26 mouse cellular contexts compared by ENCODE assay signal in genomic region chr9:72915728-72916127, GRCm38 (mm10). TPM values are rescaled to one million over a fixed set of nuclear protein-coding genes. Genes with fewer than 3 reads are reported as not detected.
DNase-seq lines count a peak whose midpoint lies in the region; ATAC-seq and TF ChIP-seq lines count a peak whose summit lies in the region.
"Had no signal": no experiment of that assay in that cellular context is flagged by ENCODE, and none has a peak within 500 bp of the region (broad histone marks: within the 10 kb centered on the region; RNA-seq: fewer than 3 reads in every experiment).

No protein-coding gene starts in this region.

- dilution Hi-C loops in CH12.LX (cut with MboI; ENCODE audit: extremely low pct_ligation_motif_present, extremely low pct_unique_long_range_greater_than_20kb, low sequenced_read_pairs), result no loop called here

- H3K4me1 ChIP-seq in lung, postnatal 0 days (ENCODE audit: insufficient read depth, low read depth, low read length), result no peaks in the 10 kb centered on the region
- H3K4me1 ChIP-seq in lung, adult 2 months (ENCODE audit: control insufficient read depth, insufficient read depth, low read length), result no peaks in the 10 kb centered on the region
- no peaks in the 10 kb centered on the region for H3K4me1 ChIP-seq in CH12.LX (ENCODE audit: control insufficient read depth in 1 of 2, insufficient read depth in 2 of 2)
- H3K4me1 ChIP-seq: embryonic facial prominence, embryonic 12.5 days; forebrain, embryonic 15.5 days; hindbrain, embryonic 12.5 days had no signal

- no peak for ATAC-seq in lung, postnatal 0 days
- peak; percentile 67 for ATAC-seq in granulocyte monocyte progenitor cell, adult 5-6 weeks (replicated peaks; ENCODE audit: poor library complexity, severe bottlenecking)
- ATAC-seq: CD4-positive, CD25-positive, alpha-beta regulatory T cell, adult 4 months; forebrain, embryonic 15.5 days; hindbrain, postnatal 0 days; Patski had no signal

- no peak overlapping the region for H3K4me3 ChIP-seq in lung, postnatal 0 days (ENCODE audit: low read depth, low read length)
- no peak overlapping the region for H3K4me3 ChIP-seq in lung, adult 2 months (replicated peaks; ENCODE audit: extremely low read depth, low read depth, low read length)
- no peak overlapping the region for H3K4me3 ChIP-seq in CH12.LX (replicated peaks in 1 of 3; ENCODE audit: low read depth in 2 of 3, low read length in 2 of 3, poor library complexity in 1 of 3)
- H3K4me3 ChIP-seq: embryonic facial prominence, embryonic 12.5 days; forebrain, embryonic 15.5 days; heart, embryonic 13.5 days; hindbrain, embryonic 12.5 days had no signal

- no peak overlapping the region for H3K27ac ChIP-seq in lung, postnatal 0 days (ENCODE audit: low read length)
- H3K27ac ChIP-seq in CH12.LX (ENCODE audit: insufficient read depth, low read depth), result no peak overlapping the region
- H3K27ac ChIP-seq: embryonic facial prominence, embryonic 12.5 days; forebrain, embryonic 15.5 days; heart, embryonic 13.5 days; hindbrain, embryonic 12.5 days; hindbrain, postnatal 0 days had no signal

- H3K79me2 ChIP-seq in CH12.LX (replicated peaks; ENCODE audit: control insufficient read depth, extremely low read depth, insufficient read depth, poor library complexity, severe bottlenecking), result no peaks in the 10 kb centered on the region

- DNase-seq in lung, postnatal 0 days (ENCODE audit: low spot score), result no peak
- DNase-seq in lung, adult 2 months, result no peak
- DNase-seq in A20 (ENCODE audit: low read depth, low spot score), result peak; percentile 16
- DNase-seq in CH12.LX (ENCODE audit: extremely low read depth), result no peak
- no peak for DNase-seq in natural killer cell, adult 2 months (ENCODE audit: low spot score in 2 of 2)
- no peak for DNase-seq in layer of hippocampus, postnatal 36 days
- DNase-seq: adrenal gland, adult 2 months; adrenal gland, postnatal 25 days; B cell, adult 2 months; cerebellum, adult 2 months; cerebellum, postnatal 10 days; gastrocnemius, postnatal 10 days; heart, postnatal 36 days had no signal

- no peak for TF ChIP-seq POLR2A in lung, adult 2 months (IDR thresholded peaks at IDR 0.05; ENCODE audit: borderline replicate concordance, extremely low read depth, low read depth, low read length)
- no peak for TF ChIP-seq POLR2A in CH12.LX (IDR thresholded peaks at IDR 0.05; ENCODE audit: low read depth, low read length)

- H3K4me2 ChIP-seq in lung, postnatal 0 days (replicated peaks; ENCODE audit: low read depth, low read length), result no peak overlapping the region
- peak overlapping the region; percentile 13; the same call in 1 of the 2 replicates for H3K4me2 ChIP-seq in CH12.LX (ENCODE audit: insufficient read depth, low read depth, poor library complexity, severe bottlenecking)
- H3K4me2 ChIP-seq: embryonic facial prominence, embryonic 12.5 days; forebrain, embryonic 15.5 days; heart, embryonic 13.5 days; hindbrain, embryonic 12.5 days had no signal

- TF ChIP-seq EP300 in lung, postnatal 0 days (IDR thresholded peaks at IDR 0.05), result no peak
- TF ChIP-seq EP300 in CH12.LX (IDR thresholded peaks at IDR 0.05; ENCODE audit: low read length), result no peak

- H3K27me3 ChIP-seq in lung, postnatal 0 days (replicated peaks; ENCODE audit: insufficient read depth, low read length), result no peaks in the 10 kb centered on the region
- no peaks in the 10 kb centered on the region for H3K27me3 ChIP-seq in CH12.LX (replicated peaks)
- H3K27me3 ChIP-seq: embryonic facial prominence, embryonic 12.5 days; forebrain, embryonic 15.5 days; heart, embryonic 13.5 days; hindbrain, embryonic 12.5 days; Patski had no signal

- H3K9me3 ChIP-seq in lung, postnatal 0 days (ENCODE audit: low read length), result no peaks in the 10 kb centered on the region
- no peaks in the 10 kb centered on the region for H3K9me3 ChIP-seq in CH12.LX (replicated peaks; ENCODE audit: low read length)
- H3K9me3 ChIP-seq: embryonic facial prominence, embryonic 12.5 days; forebrain, embryonic 15.5 days; heart, embryonic 13.5 days; hindbrain, embryonic 12.5 days had no signal

- WGBS in lung, postnatal 0 days, result 46% methylated on average over 7 of the region's 7 CpGs
- WGBS in lung, adult 2 months, result 51% methylated on average over 7 of the region's 7 CpGs

- in situ Hi-C loops in CH12.LX (cut with MboI; ENCODE audit: low pct_ligation_motif_present, low pct_unique_long_range_greater_than_20kb, low sequenced_read_pairs), result no loop called here

- H3K36me3 ChIP-seq in lung, postnatal 0 days (ENCODE audit: insufficient read depth, low read length), result no peaks in the 10 kb centered on the region
- H3K36me3 ChIP-seq in CH12.LX (replicated peaks in 1 of 2; ENCODE audit: control insufficient read depth in 1 of 2, insufficient read depth in 1 of 2, low read length in 1 of 2), result no peaks in the 10 kb centered on the region
- H3K36me3 ChIP-seq: embryonic facial prominence, embryonic 12.5 days; forebrain, embryonic 15.5 days; hindbrain, embryonic 12.5 days had no signal

- no peak for TF ChIP-seq RAD21 in CH12.LX (IDR thresholded peaks at IDR 0.05; ENCODE audit: low read depth, low read length)

- H3K9ac ChIP-seq in lung, postnatal 0 days (replicated peaks; ENCODE audit: low read depth), result no peak overlapping the region
- no peak overlapping the region for H3K9ac ChIP-seq in CH12.LX (ENCODE audit: insufficient read depth, low read depth)
- H3K9ac ChIP-seq: embryonic facial prominence, embryonic 12.5 days; forebrain, embryonic 15.5 days; heart, embryonic 13.5 days; hindbrain, embryonic 12.5 days had no signal

- peak; percentile 7; the same call in 1 of the 2 replicates for TF ChIP-seq CTCF in lung, postnatal 0 days (IDR thresholded peaks at IDR 0.05)
- no peak for TF ChIP-seq CTCF in lung, adult 2 months (IDR thresholded peaks at IDR 0.05; ENCODE audit: insufficient read depth, low read length)
- TF ChIP-seq CTCF in CH12.LX (conservative IDR thresholded peaks at IDR 0.05 in 1 of 2, IDR thresholded peaks at IDR 0.05 in 1 of 2; ENCODE audit: low read depth in 2 of 2, low read length in 2 of 2), result no peak

TF ChIP-seq in CH12.LX, 34 proteins besides CTCF, POLR2A, EP300 and RAD21:
- TF ChIP-seq MEF2A (IDR thresholded peaks at IDR 0.05; ENCODE audit: borderline replicate concordance, low read depth, low read length) (no peak), PAX5 (IDR thresholded peaks at IDR 0.05; ENCODE audit: low read length) (no peak), SIN3A (IDR thresholded peaks at IDR 0.05; ENCODE audit: low read length) (no peak), USF2 (conservative IDR thresholded peaks at IDR 0.05; ENCODE audit: low read depth, low read length) (no peak)
TF ChIP-seq in CH12.LX: peak in this region for 0.

RNA-seq across cellular contexts. Expression of gene Pygo1, which starts 9.7 kb away (rescaled TPM):
- polyA plus RNA-seq in lung, postnatal 0 days (2015; fragmentation: Nextera tagmentation; extraction: Ambion mirVana), result 1.8 TPM in 2 replicates
- polyA plus RNA-seq in lung, adult 2 months (2012; rRNA removed), result 1.4 and 2.0 TPM in 2 replicates
- total RNA-seq in CH12.LX (2012; rRNA removed) (not detected in 2 replicates), CH12.LX (2014; rRNA removed) (not detected in 2 replicates)
- polyA plus RNA-seq in CH12.LX (2012; ENCODE audit: insufficient read length, low read depth), result not detected in 2 replicates
- total RNA-seq in granulocyte monocyte progenitor cell, adult 5-6 weeks (2014; fragmentation: Nextera tagmentation), result not detected in 2 replicates
- not detected in 2 replicates for total RNA-seq in granulocyte monocyte progenitor cell, adult 5-6 weeks (2017)
- 10 to 100 TPM; 29.5 to 30.8 TPM for total RNA-seq in layer of hippocampus, postnatal 36 days (2021)
- polyA plus RNA-seq: CD4-positive, CD25-positive, alpha-beta regulatory T cell, adult 4 months had no signal

RNA-seq across cellular contexts. Expression of gene Dyx1c1, which starts 42.9 kb away (rescaled TPM):
- 2.4 and 3.4 TPM in 2 replicates for polyA plus RNA-seq in lung, postnatal 0 days (2015; fragmentation: Nextera tagmentation; extraction: Ambion mirVana)
- polyA plus RNA-seq in lung, adult 2 months (2012; rRNA removed), result 1.2 and 1.7 TPM in 2 replicates
- total RNA-seq in CH12.LX (2012; rRNA removed), result 2.1 and 3.4 TPM in 2 replicates
- 6.2 and 6.8 TPM in 2 replicates for total RNA-seq in CH12.LX (2014; rRNA removed)
- 5.7 and 6.1 TPM in 2 replicates for polyA plus RNA-seq in CH12.LX (2012; ENCODE audit: insufficient read length, low read depth)
- total RNA-seq in granulocyte monocyte progenitor cell, adult 5-6 weeks (2014; fragmentation: Nextera tagmentation), result 3.9 TPM in 1 of 2 replicates, not detected in the other
- 0.17 and 0.52 TPM in 2 replicates for total RNA-seq in granulocyte monocyte progenitor cell, adult 5-6 weeks (2017)
- total RNA-seq in layer of hippocampus, postnatal 36 days (2021), result 1 to 10 TPM; 2.2 to 2.6 TPM

RNA-seq across cellular contexts. Expression of gene Gm44503, which starts 42.9 kb away (rescaled TPM):
- not detected in 2 replicates for polyA plus RNA-seq in lung, postnatal 0 days (2015; fragmentation: Nextera tagmentation; extraction: Ambion mirVana)
- not detected in 2 replicates for polyA plus RNA-seq in lung, adult 2 months (2012; rRNA removed)
- total RNA-seq in CH12.LX (2012; rRNA removed), result not detected in 2 replicates
- total RNA-seq in CH12.LX (2014; rRNA removed), result not detected in 2 replicates
- not detected in 2 replicates for polyA plus RNA-seq in CH12.LX (2012; ENCODE audit: insufficient read length, low read depth)
- not detected in 2 replicates for total RNA-seq in granulocyte monocyte progenitor cell, adult 5-6 weeks (2014; fragmentation: Nextera tagmentation)
- total RNA-seq in granulocyte monocyte progenitor cell, adult 5-6 weeks (2017), result 0.21 TPM in 1 of 2 replicates, not detected in the other
- under 1 TPM; 0.27 to 0.33 TPM for total RNA-seq in layer of hippocampus, postnatal 36 days (2021)
- total RNA-seq: adrenal gland, adult 2 months; adrenal gland, postnatal 25 days; gastrocnemius, postnatal 10 days; gastrocnemius, postnatal 4 days; heart, postnatal 36 days; hindbrain, postnatal 0 days had no signal
- polyA plus RNA-seq: cortical plate, adult 2 months; embryonic facial prominence, embryonic 12.5 days; forebrain, embryonic 15.5 days; frontal cortex, adult 2 months; heart, embryonic 13.5 days; heart, postnatal 0 days; hindbrain, embryonic 12.5 days; hindbrain, postnatal 0 days; intestine, embryonic 14.5 days; Patski had no signal

Comparison
In these comparisons a context has a peak if more than half of its experiments do, and no peak if none do; other contexts are left out.
1. RNA of gene Pygo1, which starts 9.7 kb away (total RNA-seq): 29.5 to 30.8 TPM in layer of hippocampus, postnatal 36 days; not detected in CH12.LX and not detected in granulocyte monocyte progenitor cell, adult 5-6 weeks; every median in the first group is over 10 times any median in the second.